Mouse (Mus musculus): ENCODE results near the gene Il10ra.

DNA sequence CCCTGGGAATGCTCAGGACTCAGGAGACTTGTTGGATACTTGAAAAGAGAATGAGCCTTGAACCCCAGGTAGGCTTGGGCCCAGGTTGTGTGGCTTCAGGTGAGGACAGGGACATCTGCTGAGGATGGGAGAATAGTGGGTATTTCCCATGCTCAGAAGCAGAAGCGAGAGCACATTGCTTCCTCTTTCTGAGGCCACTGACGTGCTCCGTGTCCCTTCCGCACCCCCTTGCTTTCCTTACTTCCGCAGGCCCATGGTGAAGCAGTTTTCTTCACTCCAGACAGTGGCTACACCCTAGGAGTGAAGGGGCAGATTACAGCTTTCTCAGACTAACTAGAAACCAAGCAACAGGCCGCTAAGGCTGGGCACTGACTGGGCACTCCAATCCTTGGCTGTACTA, 22.9 kb downstream of the Il10ra start:
- TF ChIP-seq POLR2A (IDR thresholded peaks at IDR 0.05; ENCODE audit: insufficient read depth, low read depth, low read length), result no peak
- no peak for TF ChIP-seq CTCF (IDR thresholded peaks at IDR 0.05; ENCODE audit: insufficient read depth, low read depth, low read length)

Measured in olfactory bulb, adult 2 months (tissue).